Mouse (Mus musculus) heart, postnatal 0 days (tissue): ENCODE results near the gene Tmem17. TPM values are rescaled to one million over a fixed set of nuclear protein-coding genes. Genes with fewer than 3 reads are reported as not detected.

Source experiments
- ATAC-seq: fragments of 200-750 bp; cut with Nextera tagmentation; 2 replicates; pipeline ENCODE4 v1.8.0; 2017; ENCODE audit warnings: low read depth, moderate number of reproducible peaks, moderate library complexity; ENCODE audit not compliant: insufficient read depth
- DNase-seq: peaks from one replicate; pipeline ENCODE4 v3.0.0-alpha.2; 2016; ENCODE audit warnings: low spot score
- H3K27ac ChIP-seq: fragments of 300-500 bp; sonication (generic); 2 replicates; pipeline ENCODE4 v1.5.1; 2014; ENCODE audit warnings: low read depth, mild to moderate bottlenecking
- H3K27me3 ChIP-seq: fragments of 300-500 bp; sonication (generic); 2 replicates; pipeline ENCODE4 v1.6.1; 2014; ENCODE audit warnings: low read length, mixed read lengths; ENCODE audit not compliant: control insufficient read depth, insufficient read depth
- H3K36me3 ChIP-seq: fragments of 300-500 bp; sonication (generic); replicated peaks from 2 replicates; pipeline ENCODE4 v1.6.1; 2014; ENCODE audit warnings: low read length, mixed read lengths; ENCODE audit not compliant: control insufficient read depth, insufficient read depth
- H3K4me1 ChIP-seq: fragments of 300-500 bp; sonication (generic); 2 replicates; pipeline ENCODE4 v1.6.1; 2014; ENCODE audit warnings: antibody characterized with exemption; ENCODE audit not compliant: control insufficient read depth, insufficient read depth
- H3K4me2 ChIP-seq: fragments of 300-500 bp; sonication (generic); 2 replicates; pipeline ENCODE4 v1.6.1; 2014; ENCODE audit warnings: low read depth, mild to moderate bottlenecking, low read length, moderate library complexity
- H3K4me3 ChIP-seq: fragments of 300-500 bp; sonication (generic); 2 replicates; pipeline ENCODE4 v1.5.1; 2014; ENCODE audit warnings: low read depth, low read length
- H3K9ac ChIP-seq: fragments of 300-500 bp; sonication (generic); replicated peaks from 2 replicates; pipeline ENCODE4 v1.6.1; 2014; ENCODE audit warnings: low read depth, low read length, mixed read lengths
- H3K9me3 ChIP-seq: fragments of 300-500 bp; sonication (generic); replicated peaks from 2 replicates; pipeline ENCODE4 v1.6.1; 2016; ENCODE audit warnings: low read length; ENCODE audit not compliant: control insufficient read depth
- CTCF ChIP-seq: IDR thresholded peaks from 2 replicates; pipeline ENCODE4 v1.5.1; 2016; ENCODE audit warnings: antibody characterized with exemption, control low read depth, low read depth
- EP300 ChIP-seq: IDR thresholded peaks from 2 replicates; pipeline ENCODE4 v1.6.1; 2016; ENCODE audit warnings: antibody characterized with exemption, low read depth
- WGBS: fragments of 180-500 bp; shearing (Covaris S2); extraction: QIAGEN DNeasy Blood & Tissue Kit; methylation state at CpG from one replicate; pipeline ENCODE4 v1.1.7; 2014; 5-methylcytosine and 5-hydroxymethylcytosine counted together
- polyA plus RNA-seq: library from polyadenylated mRNA; unstranded; fragments of >200 nt; fragmentation: Nextera tagmentation; extraction: Ambion mirVana; gene quantifications from 2 replicates; pipeline ENCODE4 v1.2.1, GENCODE M21; 2015
- total RNA-seq: library from RNA; depleted of rRNA; stranded (reverse); fragments of >200 nt; gene quantifications from 2 replicates; pipeline ENCODE4 v1.2.3, GENCODE M21; 2014; ENCODE audit warnings: low replicate concordance

Tmem17 gene
- total and polyA plus RNA-seq, 2 experiments from 2014 or later = 10.0 to 19.0 TPM

DNA sequence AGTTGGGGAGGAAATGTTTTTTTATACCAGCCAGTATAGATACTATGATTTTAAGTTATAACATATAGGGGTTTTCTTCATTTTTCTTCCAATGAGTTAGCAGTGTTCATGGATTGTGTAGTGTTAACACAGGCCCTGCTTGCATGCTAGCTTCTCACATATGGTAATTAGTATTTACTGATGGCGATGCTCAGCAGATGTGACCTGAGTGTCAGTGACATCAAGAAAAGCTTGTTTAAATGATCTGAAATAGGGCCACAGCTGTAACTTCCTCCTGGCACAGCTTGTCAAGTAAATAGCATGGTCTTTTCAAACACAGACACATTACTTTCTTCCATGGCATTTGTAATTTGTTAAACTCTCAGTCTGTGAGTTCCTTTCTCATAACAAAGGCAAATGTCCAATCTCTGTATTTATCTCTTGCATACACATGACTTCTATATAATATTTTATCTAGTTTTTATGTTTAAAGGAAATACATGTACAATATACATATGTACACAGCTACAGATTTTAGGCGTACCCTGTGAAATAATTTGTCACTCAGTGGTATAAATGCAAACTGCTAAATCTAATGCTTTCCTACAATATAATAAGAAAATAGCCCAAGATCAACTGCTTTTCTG lies 18.1 kb upstream of the Tmem17 start:
- no peak for ATAC-seq
- no peak overlapping the region for H3K9ac ChIP-seq

DNA sequence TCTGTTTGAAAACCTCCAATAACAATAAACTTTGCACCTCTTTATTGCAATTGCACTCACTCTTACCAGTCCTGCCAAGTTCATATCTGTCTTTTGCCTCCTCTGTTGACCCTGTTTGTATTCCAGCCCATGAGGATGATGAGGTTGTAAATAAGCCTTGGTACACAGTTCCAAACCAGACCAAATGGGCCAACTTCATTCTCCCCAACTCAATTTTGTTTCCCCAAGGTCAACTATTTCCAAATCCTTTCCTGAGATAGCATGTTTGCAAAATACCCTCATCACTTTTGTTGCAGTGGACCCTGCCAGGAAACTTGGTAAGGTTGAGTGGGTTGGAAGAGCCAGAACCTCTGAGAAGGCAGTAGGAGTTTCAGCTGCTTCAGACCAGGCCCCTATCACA lies 16.9 kb upstream of the Tmem17 start:
- H3K4me3 ChIP-seq = no peak overlapping the region
- no peaks in the 10 kb centered on the region for H3K4me1 ChIP-seq
- ATAC-seq = no peak
- H3K36me3 ChIP-seq = no peaks in the 10 kb centered on the region
- no peak for DNase-seq
- TF ChIP-seq CTCF (no peak), EP300 (no peak)
- no peaks in the 10 kb centered on the region for H3K9me3 ChIP-seq
- H3K4me2 ChIP-seq = no peak overlapping the region
- no peak overlapping the region for H3K9ac ChIP-seq
- no peaks in the 10 kb centered on the region for H3K27me3 ChIP-seq
- no peak overlapping the region for H3K27ac ChIP-seq

More for the DNA sequence above, 18.1 kb upstream of the Tmem17 start:
- WGBS = 88% methylated on average over 2 of the region's 2 CpGs
- Histone ChIP-seq H3K4me1 (no peaks in the 10 kb centered on the region), H3K4me2 (no peak overlapping the region), H3K36me3 (no peaks in the 10 kb centered on the region), H3K4me3 (no peak overlapping the region), H3K27me3 (no peaks in the 10 kb centered on the region), H3K9me3 (no peaks in the 10 kb centered on the region), H3K27ac (no peak overlapping the region)
- no peak for DNase-seq
- TF ChIP-seq CTCF (no peak), EP300 (no peak)

DNA sequence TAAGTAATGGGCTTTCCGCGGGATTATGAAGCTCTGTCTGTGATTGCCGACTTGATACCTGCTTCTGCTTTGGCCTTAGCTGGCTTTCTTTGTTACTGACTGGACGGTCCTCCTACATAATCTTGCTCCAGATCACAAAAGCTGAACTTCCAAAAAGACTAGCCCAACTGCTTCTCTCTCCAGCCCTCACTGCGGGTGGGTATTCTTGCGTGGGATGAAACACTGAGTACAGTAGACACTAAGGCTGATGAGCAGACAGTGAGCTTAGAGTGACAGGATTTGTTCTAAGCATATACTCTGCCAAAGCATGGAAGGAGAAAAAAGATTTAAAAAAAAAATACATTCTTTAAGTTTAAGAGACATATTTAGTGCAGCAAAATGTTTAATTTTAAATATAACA lies 12.5 kb upstream of the Tmem17 start:
- WGBS = 78% methylated on average over 6 of the region's 6 CpGs
- Histone ChIP-seq H3K4me2 (no peak overlapping the region), H3K4me1 (no peaks in the 10 kb centered on the region), H3K36me3 (no peaks in the 10 kb centered on the region), H3K9ac (no peak overlapping the region), H3K27me3 (no peaks in the 10 kb centered on the region), H3K4me3 (no peak overlapping the region), H3K9me3 (no peaks in the 10 kb centered on the region), H3K27ac (no peak overlapping the region)
- DNase-seq (no peak), ATAC-seq (no peak)
- TF ChIP-seq CTCF (no peak), EP300 (no peak)

DNA sequence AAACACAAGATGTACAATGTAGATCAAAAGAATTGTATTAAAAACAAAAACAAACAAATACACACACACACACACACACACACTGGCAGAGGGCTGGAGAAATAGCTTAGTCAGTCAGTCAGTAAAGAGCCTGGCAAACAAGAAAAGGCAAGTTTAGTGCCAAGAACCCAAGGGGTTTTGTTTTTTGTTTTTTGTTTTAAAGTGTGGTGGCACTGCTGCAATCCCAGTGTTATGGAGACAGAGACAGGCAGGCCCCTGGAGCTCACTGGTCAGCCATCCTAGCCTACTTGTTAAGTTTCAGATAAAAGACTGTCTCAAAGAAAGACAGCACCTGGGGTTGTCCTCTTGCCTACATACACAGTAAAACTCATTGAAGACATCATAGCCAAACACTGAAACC lies 12.0 kb upstream of the Tmem17 start:
- Histone ChIP-seq H3K4me1 (no peaks in the 10 kb centered on the region), H3K27me3 (no peaks in the 10 kb centered on the region), H3K4me3 (no peak overlapping the region), H3K4me2 (no peak overlapping the region), H3K9me3 (no peaks in the 10 kb centered on the region), H3K36me3 (no peaks in the 10 kb centered on the region), H3K27ac (no peak overlapping the region), H3K9ac (no peak overlapping the region)
- no peak for TF ChIP-seq CTCF
- no peak for TF ChIP-seq EP300
- no peak for DNase-seq
- no peak for ATAC-seq

DNA sequence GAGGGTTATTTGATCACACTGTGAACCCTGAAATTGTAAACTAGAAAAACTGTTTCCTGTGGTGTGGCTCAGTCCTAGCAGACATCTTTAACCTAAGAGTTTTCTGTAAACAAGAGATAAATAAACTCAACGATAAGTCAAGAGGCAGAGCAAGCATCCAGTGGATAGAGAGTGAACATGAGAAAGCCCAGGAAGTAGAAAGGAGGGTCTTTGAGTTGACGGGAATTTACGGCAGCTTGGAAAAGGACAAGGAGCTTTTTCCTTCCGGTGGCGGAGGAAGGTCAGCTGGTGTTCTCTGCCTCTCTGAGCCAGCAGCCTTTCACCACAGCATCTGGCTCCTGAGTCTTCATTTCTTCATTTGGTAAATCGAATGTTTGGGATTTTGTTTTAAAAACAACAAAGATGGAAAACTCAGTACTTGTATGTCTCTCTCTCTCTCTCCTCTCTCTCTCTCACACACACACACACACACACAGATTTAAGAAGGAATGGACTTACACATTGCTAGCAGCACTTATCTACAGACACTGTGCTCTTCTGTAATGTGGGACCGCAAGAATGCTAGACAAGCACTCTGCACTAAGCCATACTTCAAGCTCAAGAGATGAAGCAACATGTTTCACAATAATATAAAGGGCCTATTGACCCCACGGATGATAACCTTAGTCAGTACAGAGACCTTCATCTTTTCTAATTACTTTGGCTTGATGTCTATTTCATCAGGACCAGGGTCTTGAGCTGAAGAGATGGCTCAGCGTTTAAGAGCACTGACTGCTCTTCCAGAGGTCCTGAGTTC lies 10.9 kb upstream of the Tmem17 start:
- Histone ChIP-seq H3K9ac (no peak overlapping the region), H3K4me1 (no peaks in the 10 kb centered on the region), H3K4me3 (no peak overlapping the region), H3K27me3 (no peaks in the 10 kb centered on the region), H3K36me3 (no peaks in the 10 kb centered on the region), H3K4me2 (no peak overlapping the region), H3K27ac (no peak overlapping the region), H3K9me3 (no peaks in the 10 kb centered on the region)
- no peak for TF ChIP-seq CTCF
- TF ChIP-seq EP300 = no peak
- DNase-seq = no peak
- ATAC-seq = no peak
- 72% methylated on average over 9 of the region's 9 CpGs for WGBS

DNA sequence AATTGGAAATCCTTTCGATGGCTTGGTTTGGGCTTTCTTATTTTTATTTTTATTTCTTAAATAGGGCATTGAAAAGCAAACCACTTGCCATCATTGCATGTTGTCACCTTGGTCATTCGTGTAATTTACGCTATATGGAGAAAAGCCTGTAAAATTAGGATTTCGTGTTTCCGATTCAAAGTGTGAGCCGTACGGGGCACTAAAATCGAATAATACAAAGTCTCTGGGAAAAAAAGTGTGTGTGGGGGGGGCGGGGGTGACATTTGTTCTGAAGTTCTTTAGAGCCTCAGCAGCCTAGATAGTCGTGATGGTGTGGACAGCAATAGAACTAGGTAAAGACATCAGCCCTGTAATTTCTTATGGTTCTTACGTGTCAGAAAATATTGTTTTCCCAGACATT lies 1.2 kb downstream of the Tmem17 start:
- DNase-seq = no peak
- Histone ChIP-seq H3K9ac (peak overlapping the region; percentile 90), H3K27ac (peak overlapping the region; percentile 93)

More for the DNA sequence above, 1.2 kb downstream of the Tmem17 start:
- TF ChIP-seq CTCF = no peak
- no peak for TF ChIP-seq EP300
- ATAC-seq = no peak
- H3K9me3 ChIP-seq = no peaks in the 10 kb centered on the region
- 52% methylated on average over 11 of the region's 11 CpGs for WGBS
- H3K36me3 ChIP-seq = no peaks in the 10 kb centered on the region
- peak overlapping the region; percentile 93 for H3K4me2 ChIP-seq
- no peaks in the 10 kb centered on the region for H3K27me3 ChIP-seq
- peak overlapping the region; percentile 93 for H3K4me3 ChIP-seq
- H3K4me1 ChIP-seq = no peaks in the 10 kb centered on the region
